Mouse (Mus musculus): ENCODE measurements at regions not wholly inside any gene's neighbourhood (a gene's known extent, or its start where the extent isn't known, plus 50 kb on each side); places are given as distances from the start of the nearest gene placed in this dataset.

DNA sequence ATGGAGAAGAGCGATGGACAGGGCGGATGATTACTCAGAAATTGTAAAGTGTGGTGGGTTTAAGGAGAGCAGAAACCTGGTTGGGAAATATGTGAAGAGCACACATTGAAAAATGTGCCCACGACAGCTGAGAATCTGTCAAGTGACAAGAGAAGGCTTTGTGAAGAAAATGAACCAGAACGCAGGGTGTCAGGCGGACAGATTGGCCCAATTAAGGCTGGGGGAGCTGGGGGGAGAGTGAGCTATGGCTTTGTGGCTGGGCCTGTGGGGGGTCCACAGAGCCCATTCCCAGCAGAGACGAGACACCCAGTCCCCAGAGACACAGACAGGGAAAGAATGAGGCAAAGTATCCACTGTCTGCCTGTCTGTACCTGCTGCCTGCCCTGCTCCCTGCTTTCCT lies 153.3 kb downstream of the Shq1 start:
- H3K9me3 ChIP-seq (ENCODE audit: control insufficient read depth, low read length): no peaks in the 10 kb centered on the region
- peaks cover 5% of the 10 kb centered on the region; the same call in 1 of the 2 replicates for H3K4me1 ChIP-seq (ENCODE audit: control insufficient read depth, insufficient read depth, low read length)
- H3K36me3 ChIP-seq (ENCODE audit: control insufficient read depth, insufficient read depth, low read length): no peaks in the 10 kb centered on the region
- H3K4me2 ChIP-seq (ENCODE audit: low read depth, low read length): no peak overlapping the region
- H3K27ac ChIP-seq (ENCODE audit: low read depth, low read length): no peak overlapping the region
- no peak for ATAC-seq (ENCODE audit: low read depth)
- H3K27me3 ChIP-seq (ENCODE audit: control insufficient read depth, insufficient read depth, low read length): no peaks in the 10 kb centered on the region
- H3K4me3 ChIP-seq (ENCODE audit: low read depth, low read length): no peak overlapping the region
- WGBS: 38% methylated on average over 6 of the region's 6 CpGs
- H3K9ac ChIP-seq (replicated peaks; ENCODE audit: low read depth, low read length): no peak overlapping the region

DNA sequence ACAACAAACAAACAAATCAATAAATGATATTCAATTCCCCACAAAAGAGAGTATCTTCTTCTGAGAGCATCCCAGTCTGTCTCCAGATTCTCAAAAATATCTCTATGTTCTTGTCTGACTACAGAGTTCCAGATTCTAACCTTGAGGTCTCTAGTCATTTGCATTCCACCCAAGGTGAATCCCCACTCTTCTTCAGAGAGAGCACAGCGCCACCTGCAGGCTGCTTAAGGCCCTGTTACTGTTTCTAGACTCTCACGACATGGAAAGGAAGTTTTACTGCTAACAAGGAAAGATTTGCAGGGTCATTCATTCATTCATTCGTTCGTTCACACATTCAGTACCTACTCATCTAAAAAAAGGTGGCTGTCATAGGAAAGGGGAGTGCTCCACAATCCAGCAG lies 158.3 kb downstream of the Shq1 start:
- Histone ChIP-seq H3K9me3 (ENCODE audit: control insufficient read depth, low read length) (no peaks in the 10 kb centered on the region), H3K27me3 (ENCODE audit: control insufficient read depth, insufficient read depth, low read length) (no peaks in the 10 kb centered on the region), H3K36me3 (ENCODE audit: control insufficient read depth, insufficient read depth, low read length) (no peaks in the 10 kb centered on the region), H3K27ac (ENCODE audit: low read depth, low read length) (no peak overlapping the region), H3K9ac (replicated peaks; ENCODE audit: low read depth, low read length) (no peak overlapping the region), H3K4me1 (ENCODE audit: control insufficient read depth, insufficient read depth, low read length) (no peaks in the 10 kb centered on the region), H3K4me2 (ENCODE audit: low read depth, low read length) (no peak overlapping the region), H3K4me3 (ENCODE audit: low read depth, low read length) (no peak overlapping the region)
- no peak for ATAC-seq (ENCODE audit: low read depth)
- WGBS: 59% methylated on average over 4 of the region's 4 CpGs

DNA sequence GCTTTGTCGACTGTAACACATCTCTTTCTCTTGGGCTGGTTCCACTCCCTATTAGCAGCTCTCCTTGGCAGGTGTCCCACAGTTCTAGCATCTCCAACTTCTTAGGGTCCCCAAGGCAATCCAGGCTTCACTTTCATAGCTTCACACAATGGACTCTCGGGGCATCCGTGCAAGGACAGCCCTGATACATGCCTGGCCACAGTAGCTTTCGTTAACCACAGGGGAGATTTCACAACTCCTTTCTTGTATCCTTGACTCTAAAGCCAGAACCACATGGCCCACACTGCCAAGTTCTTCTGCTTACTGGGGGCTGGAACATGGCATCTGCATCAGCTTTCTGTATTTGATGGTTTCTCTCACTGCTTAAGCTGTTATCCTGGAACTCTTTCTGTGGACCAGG lies 160.3 kb downstream of the Shq1 start:
- Histone ChIP-seq H3K36me3 (ENCODE audit: control insufficient read depth, insufficient read depth, low read length) (no peaks in the 10 kb centered on the region), H3K4me2 (ENCODE audit: low read depth, low read length) (no peak overlapping the region), H3K27ac (ENCODE audit: low read depth, low read length) (no peak overlapping the region), H3K9ac (replicated peaks; ENCODE audit: low read depth, low read length) (no peak overlapping the region), H3K4me3 (ENCODE audit: low read depth, low read length) (no peak overlapping the region), H3K27me3 (ENCODE audit: control insufficient read depth, insufficient read depth, low read length) (no peaks in the 10 kb centered on the region), H3K4me1 (ENCODE audit: control insufficient read depth, insufficient read depth, low read length) (no peaks in the 10 kb centered on the region), H3K9me3 (ENCODE audit: control insufficient read depth, low read length) (no peaks in the 10 kb centered on the region)
- no peak for ATAC-seq (ENCODE audit: low read depth)
- 85% methylated on average over 4 of the region's 4 CpGs for WGBS

DNA sequence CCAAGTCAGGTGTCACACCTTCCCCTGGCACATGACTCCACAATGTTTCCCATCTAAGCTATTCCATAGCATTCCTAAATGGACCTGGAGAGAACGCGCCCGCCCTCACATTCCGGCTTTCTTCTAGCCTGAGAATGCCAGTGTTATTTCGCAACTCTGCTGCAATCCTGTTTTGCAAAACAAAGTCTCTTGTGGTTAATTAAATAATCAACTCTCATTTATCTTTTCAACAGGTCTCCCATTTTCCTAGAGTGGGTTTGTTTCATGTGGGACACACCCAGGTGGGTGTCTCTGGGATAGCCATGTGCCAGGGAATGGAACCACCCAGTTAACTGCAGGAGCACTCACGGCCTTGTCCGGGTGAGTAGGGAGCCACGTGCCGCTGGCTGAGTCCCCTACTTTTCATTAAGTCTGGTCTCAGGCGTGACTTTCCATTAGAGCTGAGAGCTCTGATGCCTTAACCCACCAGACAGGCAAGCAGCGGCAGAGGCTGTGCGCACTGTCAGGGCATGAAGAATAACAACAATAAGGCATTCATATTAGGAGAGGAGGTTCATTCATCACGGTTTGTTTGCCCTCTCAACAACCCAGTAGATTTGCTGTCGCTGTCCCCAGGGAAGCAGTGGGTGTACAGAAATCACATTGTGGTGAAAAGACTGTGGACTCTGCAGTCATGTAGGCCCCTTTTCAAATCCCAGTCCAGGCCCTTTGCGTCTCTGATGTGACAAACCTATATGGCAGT lies 165.3 kb downstream of the Shq1 start:
- WGBS: 39% methylated on average over 15 of the region's 15 CpGs
- Histone ChIP-seq H3K9me3 (ENCODE audit: control insufficient read depth, low read length) (no peaks in the 10 kb centered on the region), H3K4me2 (ENCODE audit: low read depth, low read length) (no peak overlapping the region), H3K4me1 (ENCODE audit: control insufficient read depth, insufficient read depth, low read length) (no peaks in the 10 kb centered on the region), H3K27me3 (ENCODE audit: control insufficient read depth, insufficient read depth, low read length) (no peaks in the 10 kb centered on the region), H3K27ac (ENCODE audit: low read depth, low read length) (no peak overlapping the region), H3K9ac (replicated peaks; ENCODE audit: low read depth, low read length) (no peak overlapping the region), H3K36me3 (ENCODE audit: control insufficient read depth, insufficient read depth, low read length) (no peaks in the 10 kb centered on the region), H3K4me3 (ENCODE audit: low read depth, low read length) (no peak overlapping the region)
- no peak for ATAC-seq (ENCODE audit: low read depth)

DNA sequence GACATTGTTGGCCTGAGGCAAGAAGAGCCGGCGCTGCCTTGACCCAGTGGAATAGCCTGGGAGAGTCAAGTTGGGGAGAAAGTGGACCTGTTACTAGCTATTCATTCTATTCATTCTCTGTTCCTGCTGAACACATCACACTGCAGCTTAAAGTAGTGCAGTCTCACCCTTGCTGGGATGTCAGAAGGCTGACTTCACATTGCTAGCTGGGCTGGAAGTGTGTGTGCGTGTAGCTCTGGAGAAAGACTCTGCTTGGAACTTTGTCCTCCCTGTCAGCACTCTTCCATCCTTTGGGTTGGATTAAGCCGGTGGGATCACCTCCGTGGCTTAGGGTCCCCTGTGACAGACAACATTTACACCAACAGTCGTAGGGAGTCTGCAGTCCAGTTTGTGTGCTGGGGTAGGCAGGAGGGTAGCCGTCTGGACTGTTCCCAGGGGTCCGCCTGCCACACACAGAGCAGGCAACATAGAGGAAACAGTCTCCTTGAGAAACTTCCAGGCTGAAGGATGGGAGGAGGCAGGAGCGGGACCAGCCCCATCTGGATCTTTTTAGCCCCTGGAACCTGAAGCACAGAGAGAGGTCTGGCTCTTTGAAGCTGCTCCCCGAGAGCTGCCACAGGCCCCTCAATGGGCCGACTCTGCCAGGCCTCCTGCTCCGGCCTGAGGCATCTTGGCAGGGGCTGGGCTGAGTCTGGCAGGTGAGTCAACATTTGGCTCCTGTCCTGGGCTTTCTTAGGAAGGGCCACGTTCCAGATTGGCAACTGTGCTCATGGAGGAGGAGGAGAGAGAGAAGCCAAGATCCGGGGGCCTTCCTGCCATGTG lies 167.8 kb downstream of the Shq1 start:
- Histone ChIP-seq H3K4me3 (ENCODE audit: low read depth, low read length) (no peak overlapping the region), H3K4me2 (ENCODE audit: low read depth, low read length) (no peak overlapping the region), H3K27me3 (ENCODE audit: control insufficient read depth, insufficient read depth, low read length) (no peaks in the 10 kb centered on the region), H3K9me3 (ENCODE audit: control insufficient read depth, low read length) (no peaks in the 10 kb centered on the region), H3K27ac (ENCODE audit: low read depth, low read length) (no peak overlapping the region), H3K4me1 (ENCODE audit: control insufficient read depth, insufficient read depth, low read length) (no peaks in the 10 kb centered on the region), H3K36me3 (ENCODE audit: control insufficient read depth, insufficient read depth, low read length) (no peaks in the 10 kb centered on the region), H3K9ac (replicated peaks; ENCODE audit: low read depth, low read length) (no peak overlapping the region)
- WGBS: 62% methylated on average over 14 of the region's 14 CpGs
- no peak for ATAC-seq (ENCODE audit: low read depth)

DNA sequence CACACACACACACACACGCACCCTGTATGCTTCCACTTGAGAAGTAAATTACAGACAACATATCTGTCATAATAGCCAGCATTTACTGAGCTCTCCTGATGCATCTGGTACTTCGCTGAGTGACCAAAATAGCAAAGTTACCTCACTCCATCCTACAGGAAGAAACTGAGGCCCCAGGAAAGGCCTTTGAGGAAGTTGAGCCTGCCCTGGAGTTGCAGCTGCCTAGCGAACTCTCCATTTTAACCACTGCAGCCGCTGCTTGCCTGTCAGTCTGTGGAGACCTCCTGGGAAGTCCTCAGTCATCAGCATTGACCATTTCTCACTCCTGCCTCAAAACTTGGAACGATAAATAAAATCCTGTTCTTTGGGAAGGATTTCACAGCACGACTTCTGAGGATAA lies 168.8 kb downstream of the Shq1 start:
- ATAC-seq (ENCODE audit: low read depth): no peak
- WGBS: 38% methylated on average over 6 of the region's 6 CpGs
- no peaks in the 10 kb centered on the region for H3K4me1 ChIP-seq (ENCODE audit: control insufficient read depth, insufficient read depth, low read length)

GRCm38 (mm10) chr6:100500741-100501140 lies 170.2 kb downstream of the Shq1 start:
- Histone ChIP-seq H3K4me1 (ENCODE audit: control insufficient read depth, insufficient read depth, low read length) (no peaks in the 10 kb centered on the region), H3K4me2 (ENCODE audit: low read depth, low read length) (no peak overlapping the region), H3K9ac (replicated peaks; ENCODE audit: low read depth, low read length) (no peak overlapping the region), H3K9me3 (ENCODE audit: control insufficient read depth, low read length) (no peaks in the 10 kb centered on the region), H3K27me3 (ENCODE audit: control insufficient read depth, insufficient read depth, low read length) (no peaks in the 10 kb centered on the region), H3K4me3 (ENCODE audit: low read depth, low read length) (no peak overlapping the region), H3K36me3 (ENCODE audit: control insufficient read depth, insufficient read depth, low read length) (no peaks in the 10 kb centered on the region), H3K27ac (ENCODE audit: low read depth, low read length) (peak overlapping the region; percentile 22; the same call in 1 of the 2 replicates)
- no peak for ATAC-seq (ENCODE audit: low read depth)
- WGBS: 49% methylated on average over 2 of the region's 2 CpGs

More for the DNA sequence above, 168.8 kb downstream of the Shq1 start:
- Histone ChIP-seq H3K36me3 (ENCODE audit: control insufficient read depth, insufficient read depth, low read length) (no peaks in the 10 kb centered on the region), H3K27me3 (ENCODE audit: control insufficient read depth, insufficient read depth, low read length) (no peaks in the 10 kb centered on the region), H3K27ac (ENCODE audit: low read depth, low read length) (no peak overlapping the region), H3K9me3 (ENCODE audit: control insufficient read depth, low read length) (no peaks in the 10 kb centered on the region), H3K4me2 (ENCODE audit: low read depth, low read length) (no peak overlapping the region), H3K9ac (replicated peaks; ENCODE audit: low read depth, low read length) (no peak overlapping the region), H3K4me3 (ENCODE audit: low read depth, low read length) (no peak overlapping the region)

GRCm38 (mm10) chr6:100500060-100500459 lies 170.9 kb downstream of the Shq1 start:
- H3K9ac ChIP-seq (replicated peaks; ENCODE audit: low read depth, low read length): no peak overlapping the region
- H3K4me3 ChIP-seq (ENCODE audit: low read depth, low read length): no peak overlapping the region
- H3K9me3 ChIP-seq (ENCODE audit: control insufficient read depth, low read length): no peaks in the 10 kb centered on the region
- no peaks in the 10 kb centered on the region for H3K4me1 ChIP-seq (ENCODE audit: control insufficient read depth, insufficient read depth, low read length)
- no peaks in the 10 kb centered on the region for H3K27me3 ChIP-seq (ENCODE audit: control insufficient read depth, insufficient read depth, low read length)
- no peak overlapping the region for H3K27ac ChIP-seq (ENCODE audit: low read depth, low read length)
- no peak overlapping the region for H3K4me2 ChIP-seq (ENCODE audit: low read depth, low read length)
- ATAC-seq (ENCODE audit: low read depth): peak; percentile 69; the same call in 1 of the 2 replicates
- 41% methylated on average over 8 of the region's 8 CpGs for WGBS
- H3K36me3 ChIP-seq (ENCODE audit: control insufficient read depth, insufficient read depth, low read length): no peaks in the 10 kb centered on the region

DNA sequence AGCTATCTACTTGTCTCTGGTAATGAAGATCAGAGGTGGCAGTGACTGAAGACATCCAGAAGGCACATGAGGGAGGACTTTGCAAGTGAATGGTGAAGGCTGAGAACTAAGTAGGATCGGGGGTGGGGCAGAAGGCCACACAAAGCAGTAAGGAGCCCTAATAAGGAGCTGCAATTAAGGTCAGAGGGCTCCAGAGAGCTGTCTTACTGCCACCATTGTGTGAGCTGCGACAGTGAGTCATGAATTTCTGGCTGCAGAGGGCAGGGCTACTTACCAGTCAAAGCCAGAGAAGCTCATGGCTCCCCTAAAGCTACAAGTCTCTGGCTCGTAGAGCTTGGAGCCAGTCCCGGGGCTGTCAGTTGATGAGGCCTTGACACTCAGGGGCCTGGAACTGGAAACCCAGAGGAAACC lies 172.1 kb downstream of the Shq1 start:
- H3K4me3 ChIP-seq (ENCODE audit: low read depth, low read length): no peak overlapping the region
- no peak for ATAC-seq (ENCODE audit: low read depth)
- no peaks in the 10 kb centered on the region for H3K9me3 ChIP-seq (ENCODE audit: control insufficient read depth, low read length)
- no peaks in the 10 kb centered on the region for H3K27me3 ChIP-seq (ENCODE audit: control insufficient read depth, insufficient read depth, low read length)
- H3K4me2 ChIP-seq (ENCODE audit: low read depth, low read length): no peak overlapping the region
- 13% methylated on average over 4 of the region's 4 CpGs for WGBS
- H3K4me1 ChIP-seq (ENCODE audit: control insufficient read depth, insufficient read depth, low read length): no peaks in the 10 kb centered on the region
- H3K36me3 ChIP-seq (ENCODE audit: control insufficient read depth, insufficient read depth, low read length): no peaks in the 10 kb centered on the region
- H3K27ac ChIP-seq (ENCODE audit: low read depth, low read length): no peak overlapping the region
- no peak overlapping the region for H3K9ac ChIP-seq (replicated peaks; ENCODE audit: low read depth, low read length)
